Mouse (Mus musculus) ES-E14 (cell line): ENCODE data around the gene Rhbdd3.

ENCODE experiments used
- MAFK ChIP-seq: IDR thresholded peaks from 2 replicates; pipeline ENCODE4 v1.6.1; 2014; ENCODE audit warnings: mild to moderate bottlenecking, low read depth, low read length, inconsistent platforms; ENCODE audit not compliant: insufficient read depth
- ZC3H11A ChIP-seq: IDR thresholded peaks from 2 replicates; pipeline ENCODE4 v1.6.1; 2012; ENCODE audit warnings: low read depth, mild to moderate bottlenecking, inconsistent platforms, low read length, borderline replicate concordance

GRCm38 (mm10) chr11:5109441-5109840 is 10.7 kb downstream of the Rhbdd3 start:
- no peak for TF ChIP-seq ZC3H11A
- TF ChIP-seq MAFK = no peak
